Mouse (Mus musculus) ES-E14 (cell line): ENCODE measurements at regions not wholly inside any gene's neighbourhood (a gene's known extent, or its start where the extent isn't known, plus 50 kb on each side); places are given as distances from the start of the nearest gene placed in this dataset.

Experiments used
- DNase-seq: peaks from one replicate; pipeline ENCODE4 v3.0.0-alpha.2; 2013; ENCODE audit warnings: low read depth, low spot score
- H3K27ac ChIP-seq: 2 replicates; pipeline ENCODE4 v1.5.1; 2012; ENCODE audit warnings: low read depth, mild to moderate bottlenecking, low read length, moderate library complexity, mixed read lengths; ENCODE audit not compliant: poor library complexity, insufficient read depth, severe bottlenecking
- H3K36me3 ChIP-seq: 2 replicates; pipeline ENCODE4 v1.6.1; 2012; ENCODE audit warnings: mild to moderate bottlenecking, low read length, moderate library complexity, mixed read lengths; ENCODE audit not compliant: control insufficient read depth, poor library complexity, insufficient read depth, severe bottlenecking
- H3K4me1 ChIP-seq, 2 experiments: fragments of 150-350 bp in 1 of 2; sonication (generic) in 1 of 2; 2 replicates each; pipeline ENCODE4 v1.6.1; 2012; ENCODE audit warnings: low read length in 2 of 2, mild to moderate bottlenecking in 1 of 2, mixed read lengths in 1 of 2; ENCODE audit not compliant: control insufficient read depth in 2 of 2, insufficient read depth in 2 of 2, poor library complexity in 1 of 2
- H3K4me3 ChIP-seq, 2 experiments: fragments of 150-350 bp in 1 of 2; sonication (generic) in 1 of 2; 2 replicates each; pipeline ENCODE4 v1.5.1; 2012; ENCODE audit warnings: low read length in 2 of 2, low read depth in 1 of 2, mild to moderate bottlenecking in 1 of 2, mixed read lengths in 1 of 2; ENCODE audit not compliant: insufficient read depth in 1 of 2, poor library complexity in 1 of 2, severe bottlenecking in 1 of 2
- H3K9ac ChIP-seq: 2 replicates; pipeline ENCODE4 v1.6.1; 2012; ENCODE audit warnings: low read depth, mild to moderate bottlenecking, low read length, mixed read lengths; ENCODE audit not compliant: poor library complexity, insufficient read depth, severe bottlenecking
- H3K9me3 ChIP-seq: fragments of 150-350 bp; sonication (generic); 2 replicates; pipeline ENCODE4 v1.6.1; 2012; ENCODE audit warnings: low read depth, mild to moderate bottlenecking, low read length; ENCODE audit not compliant: control insufficient read depth, insufficient read depth
- CHD2 ChIP-seq: IDR thresholded peaks from 2 replicates; pipeline ENCODE4 v1.6.1; 2014; ENCODE audit warnings: mild to moderate bottlenecking, low read depth, low read length, inconsistent platforms
- HCFC1 ChIP-seq: IDR thresholded peaks from 2 replicates; pipeline ENCODE4 v1.6.1; 2012; ENCODE audit warnings: low read length, inconsistent platforms, borderline replicate concordance; ENCODE audit not compliant: insufficient read depth
- MAFK ChIP-seq: IDR thresholded peaks from 2 replicates; pipeline ENCODE4 v1.6.1; 2014; ENCODE audit warnings: mild to moderate bottlenecking, low read depth, low read length, inconsistent platforms; ENCODE audit not compliant: insufficient read depth
- ZC3H11A ChIP-seq: IDR thresholded peaks from 2 replicates; pipeline ENCODE4 v1.6.1; 2012; ENCODE audit warnings: low read depth, mild to moderate bottlenecking, inconsistent platforms, low read length, borderline replicate concordance
- ZNF384 ChIP-seq: IDR thresholded peaks from 2 replicates; pipeline ENCODE4 v1.6.1; 2012; ENCODE audit warnings: low read depth, low read length, inconsistent platforms
- in situ Hi-C, 2 experiments: fragments of 600-800 bp; cut with MboI; formaldehyde crosslinking; loops; one replicate each; pipeline ENCODE4 v1.15.1; 2025; ENCODE audit warnings: low sequenced_read_pairs in 2 of 2, inconsistent platforms in 1 of 2; ENCODE audit not compliant: unreplicated experiment in 2 of 2

DNA sequence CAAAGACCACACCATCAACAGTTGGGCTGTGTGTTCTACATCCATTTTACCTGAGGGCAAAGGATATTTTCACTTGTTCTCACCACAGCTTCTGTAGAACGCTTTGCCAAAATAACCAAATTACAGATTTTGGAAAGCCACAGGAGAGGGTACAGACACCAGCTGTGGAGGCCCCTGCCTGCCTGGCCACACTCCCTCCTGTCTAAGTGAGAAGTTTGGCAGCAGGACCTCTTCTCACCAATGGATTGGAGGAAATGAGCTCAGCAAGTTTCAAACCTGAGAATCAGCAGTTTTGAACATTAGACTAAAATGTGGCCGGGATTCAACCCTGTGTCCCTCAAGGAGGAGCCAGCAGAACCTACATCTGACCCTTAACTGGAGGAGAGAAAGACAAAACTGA is 206.2 kb upstream of the Plxna2 start:
- H3K36me3 ChIP-seq = no peaks in the 10 kb centered on the region
- TF ChIP-seq ZNF384 = no peak
- TF ChIP-seq HCFC1 = no peak
- no peak for TF ChIP-seq CHD2
- TF ChIP-seq ZC3H11A = no peak
- no peak for TF ChIP-seq MAFK

DNA sequence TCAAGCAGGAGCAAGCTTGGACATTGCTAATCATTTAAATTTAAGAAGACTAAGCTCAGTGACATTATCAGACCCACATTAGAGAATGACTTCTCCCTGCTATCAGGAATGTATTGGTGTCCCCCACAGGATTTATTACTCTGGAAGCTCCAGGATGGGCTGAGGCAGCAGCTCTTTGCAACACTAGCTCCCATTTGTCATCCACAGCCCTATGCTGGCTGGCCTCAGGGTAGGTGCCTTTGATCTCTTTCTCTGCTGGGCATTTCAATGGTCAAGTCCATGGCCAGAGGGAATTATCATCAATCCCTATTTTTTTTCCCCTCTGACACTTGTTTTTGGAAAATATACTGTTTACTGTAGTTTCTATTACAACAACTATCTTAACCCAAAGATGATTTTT is 218.7 kb upstream of the Plxna2 start:
- H3K4me1 ChIP-seq = no peaks in the 10 kb centered on the region
- no peaks in the 10 kb centered on the region for H3K9me3 ChIP-seq
- no peak for TF ChIP-seq CHD2
- no peak for TF ChIP-seq ZNF384
- no peak for TF ChIP-seq ZC3H11A
- TF ChIP-seq HCFC1 = no peak
- no peak overlapping the region for H3K4me3 ChIP-seq
- H3K9ac ChIP-seq = no peak overlapping the region
- no peak for DNase-seq
- in situ Hi-C loops = no loop called here
- H3K27ac ChIP-seq = no peak overlapping the region
- no peaks in the 10 kb centered on the region for H3K36me3 ChIP-seq

More for the DNA sequence above, 206.2 kb upstream of the Plxna2 start:
- H3K9me3 ChIP-seq = no peaks in the 10 kb centered on the region
- no peak for DNase-seq
- no peaks in the 10 kb centered on the region for H3K4me1 ChIP-seq
- H3K9ac ChIP-seq = no peak overlapping the region
- H3K4me3 ChIP-seq = no peak overlapping the region
- H3K27ac ChIP-seq = no peak overlapping the region
- in situ Hi-C loops = no loop called here

DNA sequence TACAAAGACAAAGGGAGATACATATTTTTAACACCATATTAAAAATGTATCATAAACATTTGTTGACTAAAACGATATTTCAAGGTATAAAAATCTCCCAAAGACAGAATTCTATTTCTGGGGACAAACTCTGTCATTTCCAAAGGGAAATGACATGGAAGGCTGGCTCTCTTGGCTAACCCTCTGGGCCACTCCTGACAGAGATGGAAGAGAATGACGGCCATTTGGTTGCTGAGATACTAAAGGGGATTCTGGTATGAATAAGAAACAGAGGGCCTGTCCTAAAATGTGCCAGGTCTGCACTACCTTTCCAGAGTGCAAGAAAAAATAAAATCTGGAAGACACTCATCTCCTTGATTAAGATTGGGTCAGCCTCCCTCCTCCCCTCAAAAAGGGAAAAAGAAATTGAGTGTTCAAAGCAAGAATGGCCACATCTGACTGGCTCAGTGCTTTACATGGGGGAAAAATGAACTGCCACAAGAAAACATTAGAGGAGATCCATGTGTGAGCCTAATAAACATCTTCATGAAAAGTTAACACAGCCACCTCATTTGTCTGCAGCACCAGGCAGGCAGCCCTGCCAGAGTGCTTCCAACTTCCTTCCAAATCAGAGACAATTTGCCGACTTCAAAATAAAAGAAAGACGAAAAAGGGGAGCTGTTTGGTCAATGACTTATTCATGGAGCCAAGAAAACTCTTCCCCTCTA is 221.1 kb upstream of the Plxna2 start:
- no peak for DNase-seq
- Histone ChIP-seq H3K27ac (no peak overlapping the region), H3K4me1 (no peaks in the 10 kb centered on the region), H3K9me3 (no peaks in the 10 kb centered on the region), H3K36me3 (no peaks in the 10 kb centered on the region), H3K4me3 (no peak overlapping the region), H3K9ac (no peak overlapping the region)
- TF ChIP-seq ZNF384 (no peak), CHD2 (no peak), MAFK (no peak), HCFC1 (no peak)
- in situ Hi-C loops = no loop called here

GRCm38 (mm10) chr1:194393720-194394119 is 224.3 kb upstream of the Plxna2 start:
- no peak overlapping the region for H3K9ac ChIP-seq
- in situ Hi-C loops = no loop called here
- no peaks in the 10 kb centered on the region for H3K9me3 ChIP-seq
- H3K36me3 ChIP-seq = no peaks in the 10 kb centered on the region
- no peak for TF ChIP-seq HCFC1
- no peak for TF ChIP-seq MAFK
- no peak for TF ChIP-seq ZNF384
- TF ChIP-seq ZC3H11A = no peak
- TF ChIP-seq CHD2 = no peak
- H3K27ac ChIP-seq = no peak overlapping the region
- H3K4me1 ChIP-seq = no peaks in the 10 kb centered on the region
- H3K4me3 ChIP-seq = no peak overlapping the region
- DNase-seq = no peak

DNA sequence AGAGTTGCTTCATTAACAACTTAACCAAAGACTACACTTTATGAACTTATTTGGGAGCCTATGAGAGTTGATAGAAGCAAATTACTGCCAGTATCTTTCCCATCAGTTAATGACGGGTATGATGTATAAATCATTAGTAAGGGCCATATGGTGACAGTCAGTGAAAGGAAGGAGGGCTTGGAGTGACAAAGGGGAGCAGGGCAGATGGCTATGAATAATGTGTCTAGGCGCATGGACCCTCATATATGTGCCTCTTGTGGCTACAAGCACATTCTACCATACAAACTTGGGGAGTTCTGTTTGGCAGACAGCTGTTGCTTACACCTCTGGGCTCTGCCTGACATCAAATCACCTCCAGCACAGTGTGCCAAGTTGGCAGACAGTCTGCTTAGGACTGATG is 227.8 kb upstream of the Plxna2 start:
- H3K9me3 ChIP-seq = no peaks in the 10 kb centered on the region
- no peak for DNase-seq
- no peak overlapping the region for H3K27ac ChIP-seq
- in situ Hi-C loops = no loop called here
- no peak overlapping the region for H3K4me3 ChIP-seq
- H3K4me1 ChIP-seq = no peaks in the 10 kb centered on the region
- no peak for TF ChIP-seq CHD2
- no peak for TF ChIP-seq MAFK
- TF ChIP-seq ZC3H11A = no peak
- no peak for TF ChIP-seq ZNF384
- TF ChIP-seq HCFC1 = no peak
- H3K36me3 ChIP-seq = no peaks in the 10 kb centered on the region
- no peak overlapping the region for H3K9ac ChIP-seq
